Mouse (Mus musculus): ENCODE results near the gene Flt1. TPM values are rescaled to one million over a fixed set of nuclear protein-coding genes. Genes with fewer than 3 reads are reported as not detected.

Gene Flt1
- polyA plus RNA-seq, 1 experiment = 2.0 TPM

DNA sequence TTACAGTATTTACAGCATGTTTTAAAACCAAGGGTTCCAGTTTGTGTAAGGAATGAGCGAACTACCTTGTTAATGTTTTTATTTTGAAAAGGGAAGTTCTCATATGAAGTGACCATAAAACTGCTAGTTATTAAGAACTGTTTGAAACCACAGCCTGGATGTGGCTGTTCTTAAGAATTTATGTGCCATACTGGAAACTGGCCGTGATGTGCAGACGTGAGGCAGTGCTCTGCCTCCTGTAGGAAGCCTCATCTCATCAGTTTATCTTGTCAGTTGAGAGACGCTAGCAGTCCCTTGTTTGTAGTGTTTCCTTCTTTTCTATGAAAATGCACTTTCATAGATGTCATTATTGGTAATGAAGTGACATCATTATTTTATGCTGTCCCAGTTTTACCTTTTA, 186.0 kb downstream of the Flt1 start:
- H3K4me3 ChIP-seq (ENCODE audit: control insufficient read depth, insufficient read depth, low read length) = no peak overlapping the region
- TF ChIP-seq CTCF (IDR thresholded peaks at IDR 0.05; ENCODE audit: borderline replicate concordance, control insufficient read depth, extremely low read depth, insufficient read depth, low read length, poor library complexity) = no peak
- H3K27me3 ChIP-seq (ENCODE audit: control insufficient read depth, insufficient read depth, low read length) = no peaks in the 10 kb centered on the region
- peaks cover 71% of the 10 kb centered on the region for H3K36me3 ChIP-seq (ENCODE audit: control insufficient read depth, insufficient read depth, low read length)
- no peak overlapping the region for H3K27ac ChIP-seq (ENCODE audit: control insufficient read depth, insufficient read depth, low read length)
- no peaks in the 10 kb centered on the region for H3K4me1 ChIP-seq (replicated peaks; ENCODE audit: control insufficient read depth, insufficient read depth, low read length)
- DNase-seq = no peak
- WGBS = 70% methylated on average over 4 of the region's 4 CpGs

DNA sequence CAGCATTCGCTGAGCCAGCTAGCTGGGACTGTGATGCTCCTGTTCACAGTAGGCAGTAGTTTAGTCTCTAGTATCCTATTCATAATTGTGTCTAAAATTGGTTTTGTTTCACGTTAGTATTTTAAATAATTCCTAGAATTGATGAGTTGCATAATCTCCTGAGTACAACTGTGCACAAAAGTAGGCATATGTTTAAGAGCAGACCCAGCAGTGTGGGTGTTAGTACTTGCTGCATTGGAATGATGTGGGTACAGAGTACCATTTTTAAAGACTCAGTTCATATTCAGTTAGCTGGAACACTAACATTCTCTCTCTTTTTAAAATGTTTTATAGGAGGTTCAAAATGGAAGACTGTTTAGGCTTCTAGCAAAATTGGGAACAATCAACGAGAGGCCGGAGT, 186.4 kb downstream of the Flt1 start:
- Histone ChIP-seq H3K4me3 (ENCODE audit: control insufficient read depth, insufficient read depth, low read length) (no peak overlapping the region), H3K27me3 (ENCODE audit: control insufficient read depth, insufficient read depth, low read length) (no peaks in the 10 kb centered on the region), H3K36me3 (ENCODE audit: control insufficient read depth, insufficient read depth, low read length) (peaks cover 70% of the 10 kb centered on the region)

DNA sequence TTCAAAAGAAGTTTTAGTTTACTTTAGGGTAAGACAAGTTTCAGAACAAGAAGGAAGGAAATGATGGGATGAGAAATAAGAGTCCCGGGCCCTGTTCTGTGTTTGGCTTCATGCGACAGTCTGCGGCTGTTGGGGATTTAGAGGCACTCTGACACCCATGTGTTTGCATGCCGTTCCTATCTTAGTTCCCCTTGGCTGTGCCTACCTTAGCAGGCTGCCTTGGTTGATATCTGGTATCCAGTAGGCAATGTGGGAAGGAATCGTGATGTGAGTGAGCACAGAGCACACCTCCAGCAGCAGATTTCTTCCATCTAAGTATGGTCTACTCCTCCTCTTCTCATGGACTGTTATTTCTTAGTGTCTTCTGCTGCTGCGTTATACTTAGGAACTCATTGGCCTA, 193.8 kb downstream of the Flt1 start:
- H3K4me3 ChIP-seq (ENCODE audit: control insufficient read depth, insufficient read depth, low read length) = no peak overlapping the region
- DNase-seq = no peak
- WGBS = 89% methylated on average over 6 of the region's 6 CpGs
- no peak overlapping the region for H3K27ac ChIP-seq (ENCODE audit: control insufficient read depth, insufficient read depth, low read length)
- peaks cover 59% of the 10 kb centered on the region for H3K36me3 ChIP-seq (ENCODE audit: control insufficient read depth, insufficient read depth, low read length)
- H3K4me1 ChIP-seq (replicated peaks; ENCODE audit: control insufficient read depth, insufficient read depth, low read length) = no peaks in the 10 kb centered on the region
- no peaks in the 10 kb centered on the region for H3K27me3 ChIP-seq (ENCODE audit: control insufficient read depth, insufficient read depth, low read length)
- TF ChIP-seq CTCF (IDR thresholded peaks at IDR 0.05; ENCODE audit: borderline replicate concordance, control insufficient read depth, extremely low read depth, insufficient read depth, low read length, poor library complexity) = no peak
- no peak for TF ChIP-seq POLR2A (IDR thresholded peaks at IDR 0.05; ENCODE audit: control insufficient read depth, extremely low read depth, insufficient read depth, low read length, poor library complexity)

More for the DNA sequence above, 186.4 kb downstream of the Flt1 start:
- no peak for TF ChIP-seq POLR2A (IDR thresholded peaks at IDR 0.05; ENCODE audit: control insufficient read depth, extremely low read depth, insufficient read depth, low read length, poor library complexity)
- no peak for TF ChIP-seq CTCF (IDR thresholded peaks at IDR 0.05; ENCODE audit: borderline replicate concordance, control insufficient read depth, extremely low read depth, insufficient read depth, low read length, poor library complexity)
- Histone ChIP-seq H3K4me1 (replicated peaks; ENCODE audit: control insufficient read depth, insufficient read depth, low read length) (no peaks in the 10 kb centered on the region), H3K27ac (ENCODE audit: control insufficient read depth, insufficient read depth, low read length) (no peak overlapping the region)
- no peak for DNase-seq
- 90% methylated on average over 4 of the region's 4 CpGs for WGBS

DNA sequence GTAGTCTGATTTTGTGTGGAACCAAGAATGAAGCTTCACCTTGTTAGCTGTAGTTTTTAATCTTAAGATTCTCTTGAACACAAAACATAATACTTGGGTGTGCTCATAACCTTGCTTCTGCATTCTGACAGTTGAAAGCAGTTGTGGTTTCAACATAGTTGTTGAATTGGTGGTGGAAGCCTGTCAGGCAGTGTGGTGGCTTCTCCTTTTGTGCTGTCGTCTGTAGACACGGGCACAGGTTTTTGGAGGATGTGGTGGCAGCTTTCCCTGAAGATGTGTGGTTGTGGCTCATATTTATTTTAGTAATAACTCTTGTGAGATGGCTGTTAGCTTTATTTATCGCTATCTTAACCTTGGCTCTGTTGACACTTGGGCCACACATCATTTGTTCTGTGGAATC, 198.0 kb downstream of the Flt1 start:
- no peak overlapping the region for H3K27ac ChIP-seq (ENCODE audit: control insufficient read depth, insufficient read depth, low read length)
- no peak for TF ChIP-seq CTCF (IDR thresholded peaks at IDR 0.05; ENCODE audit: borderline replicate concordance, control insufficient read depth, extremely low read depth, insufficient read depth, low read length, poor library complexity)
- TF ChIP-seq POLR2A (IDR thresholded peaks at IDR 0.05; ENCODE audit: control insufficient read depth, extremely low read depth, insufficient read depth, low read length, poor library complexity) = no peak
- DNase-seq = peak; percentile 30

DNA sequence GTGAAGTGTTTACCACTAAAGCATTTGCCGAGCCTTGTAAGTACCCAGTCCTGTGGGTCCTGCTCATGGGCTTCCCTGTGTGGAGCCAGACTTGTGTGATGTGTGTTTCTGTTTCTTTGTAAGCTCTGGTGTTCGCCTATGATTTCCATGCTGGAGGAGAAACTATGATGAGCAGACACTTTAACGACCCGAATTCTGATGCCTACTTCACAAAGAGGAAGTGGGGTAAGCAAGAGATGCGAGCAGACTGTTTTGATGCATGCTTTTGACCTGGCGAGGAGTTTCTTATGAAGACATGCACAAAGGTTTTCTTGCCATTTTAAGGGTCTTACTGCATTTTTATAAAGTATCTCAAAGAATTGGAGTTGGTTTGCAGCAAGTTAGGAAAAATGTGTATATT, 198.8 kb downstream of the Flt1 start:
- Histone ChIP-seq H3K4me3 (ENCODE audit: control insufficient read depth, insufficient read depth, low read length) (no peak overlapping the region), H3K36me3 (ENCODE audit: control insufficient read depth, insufficient read depth, low read length) (peaks cover 69% of the 10 kb centered on the region), H3K27ac (ENCODE audit: control insufficient read depth, insufficient read depth, low read length) (no peak overlapping the region), H3K27me3 (ENCODE audit: control insufficient read depth, insufficient read depth, low read length) (no peaks in the 10 kb centered on the region), H3K4me1 (replicated peaks; ENCODE audit: control insufficient read depth, insufficient read depth, low read length) (no peaks in the 10 kb centered on the region; the same call in 1 of the 2 replicates)
- WGBS = 10% methylated on average over 6 of the region's 6 CpGs
- TF ChIP-seq POLR2A (IDR thresholded peaks at IDR 0.05; ENCODE audit: control insufficient read depth, extremely low read depth, insufficient read depth, low read length, poor library complexity) (no peak), CTCF (IDR thresholded peaks at IDR 0.05; ENCODE audit: borderline replicate concordance, control insufficient read depth, extremely low read depth, insufficient read depth, low read length, poor library complexity) (no peak)
- DNase-seq = no peak

More for the DNA sequence above, 198.0 kb downstream of the Flt1 start:
- 7% methylated on average over 3 of the region's 3 CpGs for WGBS
- no peaks in the 10 kb centered on the region; the same call in 1 of the 2 replicates for H3K4me1 ChIP-seq (replicated peaks; ENCODE audit: control insufficient read depth, insufficient read depth, low read length)
- no peaks in the 10 kb centered on the region for H3K27me3 ChIP-seq (ENCODE audit: control insufficient read depth, insufficient read depth, low read length)
- no peak overlapping the region for H3K4me3 ChIP-seq (ENCODE audit: control insufficient read depth, insufficient read depth, low read length)
- peaks cover 65% of the 10 kb centered on the region for H3K36me3 ChIP-seq (ENCODE audit: control insufficient read depth, insufficient read depth, low read length)

Other genes with a start within 250 kb of the Flt1 start
- gene Pomp, start 134.4 kb upstream of the Flt1 start, polyA plus RNA-seq (2012; rRNA removed) = 54.7 and 68.6 TPM in 2 replicates
- 34.7 and 50.4 TPM in 2 replicates for gene Slc46a3, start 168.8 kb upstream of the Flt1 start, polyA plus RNA-seq (2012; rRNA removed)
- gene Mtus2, start 231.3 kb upstream of the Flt1 start, polyA plus RNA-seq (2012; rRNA removed) = 3.6 and 8.7 TPM in 2 replicates